Mouse (Mus musculus) embryonic facial prominence, embryonic 14.5 days (tissue): ENCODE results near the gene Lrrc4b. TPM values are rescaled to one million over a fixed set of nuclear protein-coding genes. Genes with fewer than 3 reads are reported as not detected.

ENCODE experiments used
- ATAC-seq: fragments of 200-750 bp; cut with Nextera tagmentation; 2 replicates; pipeline ENCODE4 v1.8.0; 2017; ENCODE audit warnings: low read depth, moderate number of reproducible peaks, moderate TSS enrichment
- DNase-seq: peaks from one replicate; pipeline ENCODE4 v3.0.0-alpha.2; 2015; ENCODE audit warnings: low spot score
- H3K27ac ChIP-seq: fragments of 300-500 bp; sonication (generic); replicated peaks from 2 replicates; pipeline ENCODE4 v1.5.1; 2014; ENCODE audit warnings: low read depth, mild to moderate bottlenecking, low read length, moderate library complexity
- H3K27me3 ChIP-seq: fragments of 300-500 bp; sonication (generic); replicated peaks from 2 replicates; pipeline ENCODE4 v1.6.1; 2014; ENCODE audit warnings: low read length; ENCODE audit not compliant: control insufficient read depth, insufficient read depth
- H3K36me3 ChIP-seq: fragments of 300-500 bp; sonication (generic); 2 replicates; pipeline ENCODE4 v1.6.1; 2014; ENCODE audit warnings: low read length, mixed read lengths; ENCODE audit not compliant: control insufficient read depth, insufficient read depth
- H3K4me1 ChIP-seq: fragments of 300-500 bp; sonication (generic); 2 replicates; pipeline ENCODE4 v1.6.1; 2014; ENCODE audit warnings: antibody characterized with exemption, low read length; ENCODE audit not compliant: control insufficient read depth, insufficient read depth
- H3K4me2 ChIP-seq: fragments of 300-500 bp; sonication (generic); 2 replicates; pipeline ENCODE4 v1.6.1; 2014; ENCODE audit warnings: low read depth, mild to moderate bottlenecking, low read length, moderate library complexity, mixed read lengths
- H3K4me3 ChIP-seq: fragments of 300-500 bp; sonication (generic); 2 replicates; pipeline ENCODE4 v1.5.1; 2014; ENCODE audit warnings: low read depth, mild to moderate bottlenecking, low read length
- H3K9ac ChIP-seq: fragments of 300-500 bp; sonication (generic); 2 replicates; pipeline ENCODE4 v1.6.1; 2014; ENCODE audit warnings: low read depth, mild to moderate bottlenecking, low read length, moderate library complexity, mixed read lengths
- H3K9me3 ChIP-seq: fragments of 300-500 bp; sonication (generic); 2 replicates; pipeline ENCODE4 v1.6.1; 2016; ENCODE audit warnings: low read length; ENCODE audit not compliant: control insufficient read depth
- WGBS: fragments of 180-500 bp; shearing (Covaris S2); extraction: QIAGEN DNeasy Blood & Tissue Kit; methylation state at CpG from one replicate; pipeline ENCODE4 v1.1.7; 2014; 5-methylcytosine and 5-hydroxymethylcytosine counted together
- polyA plus RNA-seq: library from polyadenylated mRNA; unstranded; fragments of >200 nt; fragmentation: Nextera tagmentation; extraction: Ambion mirVana; gene quantifications from 2 replicates; pipeline ENCODE4 v1.2.1, GENCODE M21; 2014

Gene Lrrc4b
- polyA plus RNA-seq, 1 experiment from 2014 or later: 2.1 TPM

- Histone ChIP-seq H3K4me1 (no peaks in the 10 kb centered on the region), H3K4me2 (no peak overlapping the region), H3K36me3 (no peaks in the 10 kb centered on the region), H3K4me3 (no peak overlapping the region), H3K9me3 (no peaks in the 10 kb centered on the region), H3K27me3 (peaks cover 50% of the 10 kb centered on the region), H3K27ac (no peak overlapping the region), H3K9ac (no peak overlapping the region)
- DNase-seq (no peak), ATAC-seq (no peak)
- 55% methylated on average over 12 of the region's 12 CpGs for WGBS
Observed at GRCm38 (mm10) chr7:44446070-44446855, 17.4 kb downstream of the Lrrc4b start.

GRCm38 (mm10) chr7:44453256-44453655 is 24.4 kb downstream of the Lrrc4b start:
- H3K9me3 ChIP-seq: no peaks in the 10 kb centered on the region
- no peaks in the 10 kb centered on the region for H3K36me3 ChIP-seq
- 6% methylated on average over 3 of the region's 3 CpGs for WGBS
- H3K27me3 ChIP-seq: no peaks in the 10 kb centered on the region
- 0 out of 2 replicates have a peak, but pooled peaks have one; percentile 30 for ATAC-seq
- DNase-seq: no peak
- H3K27ac ChIP-seq: no peak overlapping the region
- H3K9ac ChIP-seq: no peak overlapping the region
- H3K4me3 ChIP-seq: no peak overlapping the region
- no peak overlapping the region for H3K4me2 ChIP-seq
- no peaks in the 10 kb centered on the region for H3K4me1 ChIP-seq

- Histone ChIP-seq H3K4me3 (no peak overlapping the region), H3K27me3 (peaks cover 12% of the 10 kb centered on the region), H3K27ac (no peak overlapping the region), H3K4me2 (no peak overlapping the region), H3K9me3 (no peaks in the 10 kb centered on the region), H3K4me1 (no peaks in the 10 kb centered on the region), H3K36me3 (no peaks in the 10 kb centered on the region), H3K9ac (no peak overlapping the region)
- ATAC-seq (no peak), DNase-seq (no peak)
- 91% methylated on average over 1 of the region's 1 CpGs for WGBS
Observed at GRCm38 (mm10) chr7:44456302-44456701, 27.5 kb downstream of the Lrrc4b start.

- Histone ChIP-seq H3K4me1 (no peaks in the 10 kb centered on the region), H3K4me3 (no peak overlapping the region), H3K27ac (no peak overlapping the region), H3K36me3 (0 out of 2 replicates have a peak, but pooled peaks cover 9% of the 10 kb centered on the region), H3K9me3 (no peaks in the 10 kb centered on the region), H3K27me3 (peaks cover 40% of the 10 kb centered on the region), H3K9ac (no peak overlapping the region), H3K4me2 (no peak overlapping the region)
- DNase-seq (no peak), ATAC-seq (no peak)
- 69% methylated on average over 6 of the region's 6 CpGs for WGBS
Observed at GRCm38 (mm10) chr7:44460067-44460466, 31.2 kb downstream of the Lrrc4b start.

- Histone ChIP-seq H3K4me1 (no peaks in the 10 kb centered on the region), H3K27me3 (peaks cover 40% of the 10 kb centered on the region), H3K36me3 (0 out of 2 replicates have a peak, but pooled peaks cover 9% of the 10 kb centered on the region), H3K9ac (no peak overlapping the region), H3K4me2 (no peak overlapping the region), H3K9me3 (no peaks in the 10 kb centered on the region), H3K4me3 (no peak overlapping the region), H3K27ac (no peak overlapping the region)
- no peak for DNase-seq
- 77% methylated on average over 31 of the region's 31 CpGs for WGBS
- no peak for ATAC-seq
Observed at GRCm38 (mm10) chr7:44460767-44461502, 32.1 kb downstream of the Lrrc4b start.

GRCm38 (mm10) chr7:44461503-44462217 is 32.8 kb downstream of the Lrrc4b start:
- Histone ChIP-seq H3K9me3 (no peaks in the 10 kb centered on the region), H3K9ac (no peak overlapping the region), H3K4me2 (no peak overlapping the region), H3K4me1 (no peaks in the 10 kb centered on the region), H3K36me3 (0 out of 2 replicates have a peak, but pooled peaks cover 9% of the 10 kb centered on the region), H3K27ac (no peak overlapping the region), H3K4me3 (no peak overlapping the region), H3K27me3 (peaks cover 40% of the 10 kb centered on the region)
- DNase-seq (no peak), ATAC-seq (no peak)
- WGBS: 65% methylated on average over 47 of the region's 57 CpGs

- peaks cover 40% of the 10 kb centered on the region for H3K27me3 ChIP-seq
Observed at GRCm38 (mm10) chr7:44462218-44463055, 33.6 kb downstream of the Lrrc4b start.

GRCm38 (mm10) chr7:44463056-44463425 is 34.2 kb downstream of the Lrrc4b start:
- H3K27me3 ChIP-seq: peaks cover 40% of the 10 kb centered on the region
- no peak for ATAC-seq
- 29% methylated on average over 8 of the region's 8 CpGs for WGBS
- peak overlapping the region; percentile 50; the same call in 1 of the 2 replicates for H3K4me2 ChIP-seq
- H3K9ac ChIP-seq: no peak overlapping the region
- H3K36me3 ChIP-seq: 0 out of 2 replicates have a peak, but pooled peaks cover 9% of the 10 kb centered on the region
- H3K9me3 ChIP-seq: no peaks in the 10 kb centered on the region
- H3K4me1 ChIP-seq: no peaks in the 10 kb centered on the region
- no peak for DNase-seq
- no peak overlapping the region for H3K27ac ChIP-seq
- H3K4me3 ChIP-seq: peak overlapping the region; percentile 24; the same call in 1 of the 2 replicates

More at GRCm38 (mm10) chr7:44462218-44463055, 33.6 kb downstream of the Lrrc4b start:
- Histone ChIP-seq H3K9ac (no peak overlapping the region), H3K4me2 (peak overlapping the region; percentile 50), H3K9me3 (no peaks in the 10 kb centered on the region), H3K4me1 (no peaks in the 10 kb centered on the region), H3K4me3 (peak overlapping the region; percentile 24), H3K36me3 (0 out of 2 replicates have a peak, but pooled peaks cover 9% of the 10 kb centered on the region), H3K27ac (no peak overlapping the region)
- DNase-seq: no peak
- no peak for ATAC-seq
- WGBS: 15% methylated on average over 29 of the region's 77 CpGs
